Mouse (Mus musculus) heart, postnatal 4 days (tissue): ENCODE data around the gene Rab43. TPM values are rescaled to one million over a fixed set of nuclear protein-coding genes. Genes with fewer than 3 reads are reported as not detected.
"Not testable (repeated sequence)": the region's sequence is repeated elsewhere in the genome, so short reads cannot be mapped to it uniquely, and the experiment has no call there.

Experiments
- DNase-seq: peaks from one replicate; pipeline ENCODE4 v3.0.0; 2021
- total RNA-seq, 2 experiments: library from RNA; stranded (reverse); gene quantifications; 2 replicates each; pipeline ENCODE4 v1.2.3; 2021

Rab43 gene
- total RNA-seq, 2 experiments from 2014 or later = 19.7 TPM

- DNase-seq = no peak
Observed at GRCm38 (mm10) chr6:87784033-87784432, 27.9 kb downstream of the Rab43 start.

DNA sequence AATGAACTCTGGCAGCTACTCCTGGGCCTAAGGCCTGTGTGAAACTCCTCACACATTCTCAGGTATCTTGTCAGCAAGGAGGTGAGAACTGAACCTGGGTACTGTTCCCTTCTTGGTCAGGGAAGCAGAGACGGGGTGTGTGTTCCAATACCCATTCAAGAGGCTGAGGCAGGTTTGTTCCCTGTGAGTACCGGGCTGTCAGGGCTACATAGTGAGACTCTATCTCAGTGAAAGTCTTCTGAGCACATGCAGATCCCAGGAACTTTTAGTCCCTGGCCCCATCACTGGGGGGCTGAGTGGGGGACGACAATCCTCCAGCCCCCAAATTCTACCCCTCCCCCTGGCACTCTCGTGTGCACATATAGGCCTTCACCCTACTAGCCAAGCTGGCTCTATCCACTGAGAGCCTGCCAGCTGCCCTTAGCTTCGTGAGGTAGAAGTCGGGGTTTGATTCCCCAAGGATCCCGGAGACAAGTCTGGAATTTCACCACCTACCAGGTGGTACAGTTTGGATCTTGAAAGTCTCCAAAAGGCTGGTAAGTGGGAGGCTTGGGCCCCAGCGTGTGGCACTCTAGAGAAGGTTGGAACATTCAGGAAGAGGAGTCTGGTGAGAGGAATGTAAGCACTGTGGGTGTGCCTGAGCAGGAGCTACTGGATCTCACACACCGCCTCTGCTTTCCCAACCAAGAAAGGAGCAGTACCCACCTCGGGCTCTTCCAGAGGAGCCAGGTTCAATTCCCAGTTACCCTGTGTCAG is 31.2 kb downstream of the Rab43 start:
- no peak for DNase-seq

GRCm38 (mm10) chr6:87779174-87780165 is 32.5 kb downstream of the Rab43 start:
- DNase-seq = peak; percentile 13

DNA sequence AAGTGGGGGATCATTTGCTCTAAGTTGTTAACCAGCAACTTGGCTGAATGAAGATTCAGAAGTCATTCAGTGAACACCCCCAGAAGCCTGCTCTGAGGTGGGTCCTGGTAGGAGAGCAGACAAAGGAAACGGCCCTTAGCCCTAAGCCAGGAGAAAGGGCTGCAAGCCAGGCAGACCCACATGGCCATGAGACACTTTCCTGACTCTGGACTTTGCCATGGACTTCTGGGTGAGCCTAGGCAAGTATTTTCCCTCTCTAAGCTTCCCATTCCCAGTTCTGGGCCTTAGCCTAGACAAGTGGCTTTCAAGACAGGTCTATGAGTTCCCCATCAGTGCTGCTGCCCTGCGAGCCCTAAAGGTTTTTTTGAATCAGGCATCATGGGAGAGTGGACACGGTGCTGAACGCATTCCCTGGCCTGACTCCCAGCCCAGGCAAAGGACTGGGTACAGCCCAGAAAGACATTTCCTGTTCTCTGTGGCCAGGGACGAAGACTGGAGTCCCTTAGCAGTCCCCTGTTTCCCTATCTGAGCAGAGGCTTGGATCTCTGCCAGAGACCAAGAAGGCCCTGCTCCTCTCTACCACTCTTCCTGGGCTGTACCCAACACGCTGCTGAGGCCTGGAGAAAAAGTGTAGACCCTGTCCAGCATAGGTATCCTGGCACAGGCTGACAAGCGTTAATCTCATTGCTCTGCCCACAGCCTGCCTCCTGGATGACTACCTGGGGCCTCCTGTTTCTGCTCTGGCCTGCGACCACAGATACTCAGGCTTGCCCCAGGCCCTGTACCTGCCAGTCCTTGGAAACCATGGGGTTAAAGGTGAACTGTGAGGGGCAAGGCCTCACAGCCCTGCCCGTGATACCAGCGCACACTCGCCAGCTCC is 33.4 kb downstream of the Rab43 start:
- peak; percentile 52 for DNase-seq

- no peak for DNase-seq
Observed at GRCm38 (mm10) chr6:87777842-87778241, 34.1 kb downstream of the Rab43 start, which contains the start of gene Gp9. Gp9 (plus strand) TSS chr6:87778072.

DNA sequence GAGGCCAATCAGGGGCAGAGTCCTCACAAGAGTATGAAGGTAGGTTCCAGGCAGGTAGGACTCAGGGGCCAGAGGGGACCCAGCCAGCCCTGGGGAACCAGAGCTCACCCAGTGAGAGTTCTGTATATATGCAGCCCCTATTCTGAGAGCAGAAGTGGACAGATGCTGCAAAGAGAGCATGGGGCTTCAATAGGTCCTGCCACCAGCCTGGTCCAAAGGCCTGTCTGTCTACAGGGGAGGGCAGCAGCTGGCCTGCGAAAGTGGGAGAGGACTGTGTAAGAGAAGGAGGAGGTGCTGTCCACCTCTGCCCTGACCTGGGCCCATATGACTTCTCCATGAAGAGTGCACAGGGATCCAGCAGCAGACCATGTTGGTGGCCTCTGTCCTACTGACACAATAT is 35.3 kb downstream of the Rab43 start:
- no peak for DNase-seq

DNA sequence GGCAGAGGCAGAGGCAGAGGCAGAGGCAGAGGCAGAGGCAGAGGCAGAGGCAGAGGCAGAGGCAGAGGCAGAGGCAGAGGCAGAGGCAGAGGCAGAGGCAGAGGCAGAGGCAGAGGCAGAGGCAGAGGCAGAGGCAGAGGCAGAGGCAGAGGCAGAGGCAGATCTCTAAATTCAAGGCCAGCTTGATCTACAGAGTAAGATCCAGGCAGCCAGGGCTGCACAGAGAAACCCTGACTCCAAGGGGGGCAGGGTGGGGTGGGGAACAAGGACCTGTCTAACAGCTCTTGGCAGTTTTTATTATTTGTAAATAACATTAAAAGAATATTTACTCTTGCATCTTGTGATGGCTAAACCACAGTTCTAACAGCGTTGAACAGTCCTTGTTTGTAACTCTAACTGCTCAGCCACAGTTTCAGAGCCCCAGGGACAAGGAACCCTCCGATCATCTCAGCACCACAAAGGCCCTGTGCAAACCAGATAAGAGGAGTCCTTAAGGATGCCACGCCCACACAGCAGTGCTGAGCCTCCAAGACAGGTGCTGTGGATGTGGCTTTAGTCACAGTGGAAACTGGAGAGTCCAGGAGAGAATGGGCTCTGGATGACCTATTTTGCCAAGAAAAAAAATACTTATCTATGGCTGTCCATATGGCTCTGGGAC is 36.2 kb downstream of the Rab43 start:
- no peak for DNase-seq

- DNase-seq = no peak
Observed at GRCm38 (mm10) chr6:87774909-87775308, 37.1 kb downstream of the Rab43 start.

DNA sequence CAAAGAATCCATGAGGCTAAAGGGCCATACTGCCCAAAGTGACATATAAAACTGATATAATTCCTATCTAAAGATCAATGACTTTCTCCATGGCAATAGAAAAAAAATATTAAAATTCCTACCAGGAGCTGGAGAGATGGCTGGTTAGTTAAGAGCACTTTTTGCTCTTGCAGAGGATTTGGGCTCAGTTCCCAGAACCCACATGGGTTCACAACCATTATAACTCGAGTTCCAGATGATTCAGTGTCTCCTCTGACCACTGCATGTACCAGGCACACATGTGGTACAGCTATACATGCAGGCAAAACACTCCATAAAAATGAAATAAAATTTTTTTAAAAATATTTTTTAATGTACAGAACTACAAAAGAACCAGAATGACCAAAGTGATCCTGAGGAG is 37.5 kb downstream of the Rab43 start:
- no peak for DNase-seq

- peak; percentile 33 for DNase-seq
Observed at GRCm38 (mm10) chr6:87770626-87771025, 41.3 kb downstream of the Rab43 start.

DNA sequence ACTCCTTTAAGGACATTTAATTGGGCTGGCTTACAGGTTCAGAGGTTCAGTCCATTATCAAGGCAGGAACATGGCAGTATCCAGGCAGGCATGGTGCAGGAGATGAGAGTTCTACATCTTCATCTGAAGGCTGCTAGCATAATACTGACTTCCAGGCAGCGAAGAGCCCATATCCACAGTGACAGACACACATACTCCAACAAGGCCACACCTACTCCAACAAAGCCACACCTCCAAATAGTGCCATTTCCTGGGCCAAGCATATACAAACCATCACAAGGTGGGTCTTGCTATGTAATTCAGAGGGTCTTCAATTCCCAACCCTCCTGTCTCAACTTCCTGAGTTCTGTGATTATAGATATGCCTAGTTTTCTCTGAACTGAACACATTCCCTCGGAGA is 47.7 kb downstream of the Rab43 start:
- DNase-seq = not testable (repeated sequence)

DNA sequence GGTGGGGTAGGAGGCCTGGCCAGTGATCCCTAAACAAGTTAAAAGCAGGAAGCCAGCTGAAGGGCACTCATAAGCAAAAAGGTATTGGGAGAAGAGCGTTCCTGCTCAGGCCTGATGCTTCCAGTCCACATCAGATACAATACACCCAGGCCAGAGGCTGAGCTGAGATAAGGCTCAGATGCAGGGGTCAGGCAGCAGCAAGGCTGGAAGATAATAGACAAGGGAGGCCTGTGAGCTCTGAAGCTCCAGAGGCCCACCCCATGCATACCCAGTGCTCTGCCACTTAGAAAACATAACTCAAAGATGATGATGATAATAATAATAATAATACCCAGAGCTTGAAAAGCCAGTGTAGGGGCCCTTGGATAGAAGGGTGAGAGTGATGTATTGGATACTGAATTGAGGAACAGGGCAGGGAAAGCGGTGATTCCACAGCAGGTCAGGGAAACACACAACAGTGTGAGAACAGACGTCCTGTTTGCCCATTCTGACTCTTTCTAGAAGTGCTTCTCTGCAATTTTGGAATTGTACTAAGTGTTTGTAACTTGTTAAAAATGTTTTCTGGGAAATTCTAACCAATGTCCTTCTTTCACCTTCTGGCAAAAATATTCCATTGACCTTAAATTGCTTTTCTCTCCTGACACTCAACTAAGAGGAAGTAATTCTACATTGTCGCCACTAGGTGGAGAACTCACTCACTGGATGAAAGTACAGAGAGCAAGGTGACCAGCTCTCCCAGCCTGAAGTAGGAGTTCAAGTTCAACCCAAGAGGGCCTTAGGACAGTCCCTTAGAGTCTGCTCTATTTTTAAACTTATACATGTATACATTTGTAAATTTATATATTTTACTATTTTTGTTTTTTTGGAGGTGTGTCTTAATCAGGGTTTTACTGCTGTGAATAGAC is 48.3 kb downstream of the Rab43 start:
- DNase-seq = no peak

DNA sequence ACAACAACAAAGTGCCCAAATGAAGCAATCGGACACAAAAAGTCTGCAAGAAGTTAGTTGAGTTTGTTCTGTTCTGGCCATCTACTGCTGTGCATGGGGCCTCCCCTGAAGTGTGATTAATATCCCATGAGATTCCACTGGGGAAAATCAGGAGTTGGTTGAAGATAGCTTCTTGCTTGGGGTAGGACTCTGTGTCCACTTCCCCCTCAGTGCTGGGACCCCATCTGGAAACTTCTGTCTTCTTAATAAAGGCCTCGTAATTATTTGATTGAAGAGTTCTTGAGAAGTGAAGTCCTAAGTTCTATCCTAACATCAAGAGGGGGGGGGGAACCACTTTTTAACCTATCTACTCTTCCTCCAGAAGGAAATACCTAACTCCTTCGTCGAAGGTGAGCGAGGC is 49.8 kb downstream of the Rab43 start:
- DNase-seq = no peak

- DNase-seq = no peak
Observed at GRCm38 (mm10) chr6:87759850-87760249, 52.1 kb downstream of the Rab43 start.

GRCm38 (mm10) chr6:87759404-87759803 is 52.6 kb downstream of the Rab43 start:
- DNase-seq = no peak

- no peak for DNase-seq
Observed at GRCm38 (mm10) chr6:87756896-87757295, 55.1 kb downstream of the Rab43 start.

DNA sequence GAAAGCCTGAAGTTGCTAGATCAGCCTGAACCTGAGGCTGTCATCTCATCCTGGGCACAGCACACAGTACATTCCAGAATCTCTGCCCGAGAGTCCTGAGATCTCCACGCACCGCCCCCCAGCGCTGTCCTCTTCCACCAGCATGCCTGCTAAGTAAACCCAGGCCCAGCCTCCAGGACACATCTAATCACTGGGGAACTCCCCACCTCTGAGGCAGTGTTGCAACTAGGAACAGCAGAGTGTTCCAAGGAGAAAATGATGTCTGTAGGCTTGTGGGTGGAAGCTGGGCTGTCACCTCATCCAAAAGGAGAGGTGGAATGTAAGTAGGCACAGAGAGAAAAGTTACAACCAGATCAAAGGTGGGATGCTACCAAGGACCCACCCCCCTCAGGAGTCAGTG is 56.8 kb downstream of the Rab43 start:
- DNase-seq = no peak

- DNase-seq = no peak
Observed at GRCm38 (mm10) chr6:87751574-87751973, 60.4 kb downstream of the Rab43 start.

GRCm38 (mm10) chr6:87750184-87750910 is 61.6 kb downstream of the Rab43 start:
- DNase-seq = no peak

DNA sequence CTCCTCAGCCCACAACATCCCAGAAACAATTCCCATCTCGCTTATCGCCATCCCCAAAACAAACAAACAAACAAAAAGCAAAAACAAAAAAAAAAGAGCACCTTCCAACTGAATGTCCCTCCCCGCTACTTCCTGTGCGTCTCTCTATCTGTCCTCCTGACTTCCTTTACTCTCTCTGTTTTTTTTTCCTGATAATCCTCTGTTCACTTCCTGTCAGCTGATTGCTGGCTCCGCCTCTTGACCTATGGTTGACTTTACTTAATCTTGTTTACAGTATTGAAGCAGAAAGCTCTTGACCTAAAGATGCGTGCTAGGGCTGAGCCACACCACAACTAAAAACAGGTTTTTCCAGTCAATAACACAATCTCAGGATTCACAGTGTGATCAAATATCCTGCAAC is 63.4 kb downstream of the Rab43 start:
- no peak for DNase-seq
